Mouse (Mus musculus): ENCODE measurements around the gene Hnf1b. TPM values are rescaled to one million over a fixed set of nuclear protein-coding genes. Genes with fewer than 3 reads are reported as not detected.

The Hnf1b gene
- total and polyA plus RNA-seq, 3 experiments: 0.11 to 3.0 (median 0.42) TPM

DNA sequence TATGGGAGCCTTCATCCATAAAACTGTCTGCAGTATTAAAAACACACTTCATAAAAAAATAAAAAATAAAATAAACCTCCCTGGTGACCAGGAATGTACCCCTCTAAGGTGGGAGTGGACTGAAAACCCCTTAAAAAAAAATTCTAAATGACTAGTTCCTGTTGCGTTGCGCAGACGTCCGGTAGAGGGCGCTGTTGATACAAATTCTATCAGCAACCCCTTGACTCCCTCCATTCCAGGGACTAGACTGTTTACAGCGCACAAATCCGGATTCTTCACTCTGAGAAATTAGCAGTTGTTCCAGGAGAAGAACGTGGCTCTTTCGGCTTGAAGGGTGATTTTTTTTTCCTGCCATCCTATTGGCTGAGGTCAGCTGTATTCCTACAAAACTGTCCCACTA is 34.2 kb upstream of the Hnf1b start:
- H3K79me2 ChIP-seq (replicated peaks; ENCODE audit: control insufficient read depth, extremely low read depth, insufficient read depth, poor library complexity, severe bottlenecking): no peaks in the 10 kb centered on the region
- dilution Hi-C loops (cut with MboI; ENCODE audit: extremely low pct_ligation_motif_present, extremely low pct_unique_long_range_greater_than_20kb, low sequenced_read_pairs) (no loop called here), in situ Hi-C loops (cut with MboI; ENCODE audit: low pct_ligation_motif_present, low pct_unique_long_range_greater_than_20kb, low sequenced_read_pairs) (no loop called here)
- TF ChIP-seq TBP (conservative IDR thresholded peaks at IDR 0.05; ENCODE audit: low read depth, low read length): no peak
- TF ChIP-seq ETS1 (conservative IDR thresholded peaks at IDR 0.05; ENCODE audit: low read depth, low read length): no peak
- no peak for TF ChIP-seq MAZ (IDR thresholded peaks at IDR 0.05; ENCODE audit: low read depth, low read length)
- no peak for TF ChIP-seq NRF1 (IDR thresholded peaks at IDR 0.05; ENCODE audit: low read depth, low read length)
- TF ChIP-seq POLR2A (IDR thresholded peaks at IDR 0.05; ENCODE audit: low read depth, low read length): no peak
- no peak for TF ChIP-seq MEF2A (IDR thresholded peaks at IDR 0.05; ENCODE audit: borderline replicate concordance, low read depth, low read length)
- peak; percentile 78 for TF ChIP-seq ZC3H11A (IDR thresholded peaks at IDR 0.05; ENCODE audit: low read depth, low read length)
- no peak for TF ChIP-seq TCF12 (IDR thresholded peaks at IDR 0.05; ENCODE audit: low read depth, low read length)
- TF ChIP-seq EP300 (IDR thresholded peaks at IDR 0.05; ENCODE audit: low read length): no peak
- no peak for TF ChIP-seq BHLHE40 (IDR thresholded peaks at IDR 0.05; ENCODE audit: low read depth, low read length)
- peak; percentile 42; the same call in 1 of the 2 replicates for TF ChIP-seq IRF4 (IDR thresholded peaks at IDR 0.05; ENCODE audit: low read depth, low read length)
- TF ChIP-seq CTCF (conservative IDR thresholded peaks at IDR 0.05 in 1 of 2, IDR thresholded peaks at IDR 0.05 in 1 of 2; ENCODE audit: low read depth in 2 of 2, low read length in 2 of 2): peak; percentile 92 to 98
- no peak for TF ChIP-seq ZMIZ1 (IDR thresholded peaks at IDR 0.05; ENCODE audit: low read depth, low read length)
- TF ChIP-seq MXI1 (IDR thresholded peaks at IDR 0.05; ENCODE audit: low read depth, low read length): no peak
- TF ChIP-seq CHD2 (IDR thresholded peaks at IDR 0.05; ENCODE audit: low read length): no peak
- peak; percentile 36; the same call in 1 of the 2 replicates for TF ChIP-seq NELFE (IDR thresholded peaks at IDR 0.05; ENCODE audit: low read depth, low read length)
- no peak for TF ChIP-seq POLR2AphosphoS2 (IDR thresholded peaks at IDR 0.05; ENCODE audit: low read depth, low read length)
- TF ChIP-seq GABPA (IDR thresholded peaks at IDR 0.05; ENCODE audit: insufficient replicate concordance, low read depth, low read length): no peak
- TF ChIP-seq HCFC1 (IDR thresholded peaks at IDR 0.05; ENCODE audit: low read depth, low read length): 0 out of 2 replicates have a peak, but pooled peaks have one; percentile 20
- TF ChIP-seq E2F4 (IDR thresholded peaks at IDR 0.05; ENCODE audit: insufficient replicate concordance, low read depth, low read length): no peak
- TF ChIP-seq MAFK (IDR thresholded peaks at IDR 0.05; ENCODE audit: insufficient replicate concordance, low read length): no peak
- TF ChIP-seq MYC (IDR thresholded peaks at IDR 0.05; ENCODE audit: low read depth, low read length): 0 out of 2 replicates have a peak, but pooled peaks have one; percentile 23
- peak; percentile 93 for TF ChIP-seq ZNF384 (IDR thresholded peaks at IDR 0.05; ENCODE audit: low read depth, low read length)
- peak; percentile 72 for TF ChIP-seq ELF1 (IDR thresholded peaks at IDR 0.05; ENCODE audit: low read depth, low read length)
- TF ChIP-seq PAX5 (IDR thresholded peaks at IDR 0.05; ENCODE audit: low read length): no peak
- TF ChIP-seq RAD21 (IDR thresholded peaks at IDR 0.05; ENCODE audit: low read depth, low read length): peak; percentile 97
- no peak for TF ChIP-seq ZKSCAN1 (IDR thresholded peaks at IDR 0.05; ENCODE audit: borderline replicate concordance, low read depth, low read length)
- no peak for TF ChIP-seq KAT2A (IDR thresholded peaks at IDR 0.05; ENCODE audit: insufficient replicate concordance, low read length)
- TF ChIP-seq SMC3 (IDR thresholded peaks at IDR 0.05; ENCODE audit: low read depth, low read length): peak; percentile 95
- no peak for TF ChIP-seq USF1 (IDR thresholded peaks at IDR 0.05; ENCODE audit: low read depth, low read length)
- TF ChIP-seq JUN (IDR thresholded peaks at IDR 0.05; ENCODE audit: insufficient read depth, low read depth, low read length): 0 out of 2 replicates have a peak, but pooled peaks have one; percentile 9
- no peak for TF ChIP-seq UBTF (IDR thresholded peaks at IDR 0.05; ENCODE audit: low read depth, low read length)
- TF ChIP-seq RCOR1 (conservative IDR thresholded peaks at IDR 0.05; ENCODE audit: low read depth, low read length): no peak
- TF ChIP-seq MAX (IDR thresholded peaks at IDR 0.05; ENCODE audit: low read length): no peak
- TF ChIP-seq CHD1 (IDR thresholded peaks at IDR 0.05; ENCODE audit: low read depth, low read length): no peak
- no peak for TF ChIP-seq USF2 (conservative IDR thresholded peaks at IDR 0.05; ENCODE audit: low read depth, low read length)
- TF ChIP-seq JUND (conservative IDR thresholded peaks at IDR 0.05; ENCODE audit: low read depth, low read length): peak; percentile 36; the same call in 1 of the 2 replicates
- 0 out of 2 replicates have a peak, but pooled peaks have one; percentile 44 for TF ChIP-seq SIN3A (IDR thresholded peaks at IDR 0.05; ENCODE audit: low read length)
- H3K27ac ChIP-seq (ENCODE audit: insufficient read depth, low read depth): no peak overlapping the region
- no peaks in the 10 kb centered on the region for H3K9me3 ChIP-seq (replicated peaks; ENCODE audit: low read length)
- peak; percentile 85 for DNase-seq (ENCODE audit: extremely low read depth)
- H3K4me3 ChIP-seq (replicated peaks in 1 of 3; ENCODE audit: low read depth in 2 of 3, low read length in 2 of 3, poor library complexity in 1 of 3): no peak overlapping the region
- no peak overlapping the region for H3K9ac ChIP-seq (ENCODE audit: insufficient read depth, low read depth)
- H3K27me3 ChIP-seq (replicated peaks): peaks cover 14% of the 10 kb centered on the region
- H3K4me2 ChIP-seq (ENCODE audit: insufficient read depth, low read depth, poor library complexity, severe bottlenecking): peak overlapping the region; percentile 61; the same call in 1 of the 2 replicates
- peaks cover 5 to 31% of the 10 kb centered on the region in 2 experiments; a peak in 2 of 4 replicates for H3K4me1 ChIP-seq (ENCODE audit: control insufficient read depth in 1 of 2, insufficient read depth in 2 of 2)
- H3K36me3 ChIP-seq (replicated peaks in 1 of 2; ENCODE audit: control insufficient read depth in 1 of 2, insufficient read depth in 1 of 2, low read length in 1 of 2): no peaks in the 10 kb centered on the region
